Mouse (Mus musculus): ENCODE measurements around the gene Efna2. TPM values are rescaled to one million over a fixed set of nuclear protein-coding genes. Genes with fewer than 3 reads are reported as not detected.

Efna2 gene
- polyA plus RNA-seq (2014; fragmentation: Nextera tagmentation; extraction: Ambion mirVana) = 78.1 and 91.7 TPM in 2 replicates

DNA sequence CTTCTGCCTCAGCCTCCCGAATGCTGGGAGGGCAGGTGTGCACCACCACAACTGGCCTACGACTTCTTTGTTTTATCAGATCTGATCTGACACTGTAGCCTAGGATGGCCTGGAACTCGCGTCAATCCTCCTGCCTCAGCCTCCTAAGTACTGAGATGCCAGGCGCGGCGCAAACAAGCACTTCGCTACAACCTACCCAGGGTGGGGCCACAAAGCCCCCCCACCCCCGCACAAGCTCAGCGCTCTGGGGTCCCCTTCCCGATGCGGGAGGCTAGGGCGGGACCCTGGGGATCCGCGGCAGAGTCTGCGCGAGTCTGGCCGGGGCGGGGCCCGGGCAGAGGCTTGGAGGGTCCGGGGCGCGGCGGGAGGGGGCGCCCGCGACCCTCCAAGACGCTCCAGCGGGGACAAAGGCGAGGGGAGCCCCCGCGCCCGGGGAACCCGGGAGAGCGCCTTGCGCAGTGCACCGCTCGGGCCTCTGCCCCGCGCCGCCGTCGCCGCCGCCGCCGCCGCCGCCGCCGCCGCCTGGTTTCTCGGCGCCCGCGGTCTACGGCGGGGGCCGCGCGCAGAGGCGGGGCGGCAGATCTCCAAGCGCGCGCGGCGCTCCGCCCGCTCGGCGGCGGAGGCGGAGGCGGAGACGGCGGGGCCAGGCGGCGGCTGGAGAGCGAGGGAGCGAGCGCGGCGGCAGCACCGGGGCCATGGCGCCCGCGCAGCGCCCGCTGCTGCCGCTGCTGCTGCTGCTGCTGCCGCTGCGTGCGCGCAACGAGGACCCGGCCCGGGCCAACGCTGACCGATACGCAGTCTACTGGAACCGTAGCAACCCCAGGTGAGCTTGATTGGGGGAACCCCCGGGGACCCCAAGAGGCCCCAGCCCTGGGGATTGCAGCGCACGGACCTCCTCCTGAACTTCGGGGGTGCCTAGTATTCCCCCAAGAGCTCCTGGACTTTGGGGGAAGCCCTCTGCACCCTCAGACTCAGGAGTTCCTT is at the start of gene Efna2:
Gene Efna2 (plus strand): TSS at position 415 of the 984 bp plus-strand sequence.
- H3K27ac ChIP-seq (ENCODE audit: low read depth, low read length) = peak within 1 kb of the TSS; percentile 74
- H3K36me3 ChIP-seq (ENCODE audit: control insufficient read depth, insufficient read depth, low read length) = peaks cover 4% of the 10 kb centered on the region; the same call in 1 of the 2 replicates
- peaks cover 42% of the 10 kb centered on the region for H3K4me1 ChIP-seq (ENCODE audit: control insufficient read depth, insufficient read depth, low read length)
- DNase-seq (ENCODE audit: low spot score, missing footprints) (peak; percentile 96), ATAC-seq (ENCODE audit: low FRiP score) (peak; percentile 83)
- no peaks in the 10 kb centered on the region; the same call in 1 of the 2 replicates for H3K27me3 ChIP-seq (ENCODE audit: control insufficient read depth, insufficient read depth, low read length)
- H3K9me3 ChIP-seq (ENCODE audit: control insufficient read depth, low read length) = no peaks in the 10 kb centered on the region
- H3K4me2 ChIP-seq = peak within 1 kb of the TSS; percentile 83
- 2% methylated on average over 63 of the region's 106 CpGs for WGBS
- H3K9ac ChIP-seq (ENCODE audit: low read length) = peak within 1 kb of the TSS; percentile 97
- H3K4me3 ChIP-seq (ENCODE audit: low read depth, low read length) = peak within 1 kb of the TSS; percentile 76

GRCm38 (mm10) chr10:80129846-80130245 is 49.4 kb upstream of the Efna2 start:
- no peaks in the 10 kb centered on the region for H3K9me3 ChIP-seq (ENCODE audit: control insufficient read depth, low read length)
- H3K9ac ChIP-seq (ENCODE audit: low read length) = no peak overlapping the region
- H3K4me2 ChIP-seq = no peak overlapping the region
- DNase-seq (ENCODE audit: low spot score, missing footprints) (no peak), ATAC-seq (ENCODE audit: low FRiP score) (no peak)
- peaks cover 13% of the 10 kb centered on the region for H3K4me1 ChIP-seq (ENCODE audit: control insufficient read depth, insufficient read depth, low read length)
- H3K27ac ChIP-seq (ENCODE audit: low read depth, low read length) = no peak overlapping the region
- 96% methylated on average over 9 of the region's 9 CpGs for WGBS
- H3K36me3 ChIP-seq (ENCODE audit: control insufficient read depth, insufficient read depth, low read length) = peaks cover 27% of the 10 kb centered on the region
- 0 out of 2 replicates have a peak, but pooled peaks cover 2% of the 10 kb centered on the region for H3K27me3 ChIP-seq (ENCODE audit: control insufficient read depth, insufficient read depth, low read length)
- H3K4me3 ChIP-seq (ENCODE audit: low read depth, low read length) = no peak overlapping the region

DNA sequence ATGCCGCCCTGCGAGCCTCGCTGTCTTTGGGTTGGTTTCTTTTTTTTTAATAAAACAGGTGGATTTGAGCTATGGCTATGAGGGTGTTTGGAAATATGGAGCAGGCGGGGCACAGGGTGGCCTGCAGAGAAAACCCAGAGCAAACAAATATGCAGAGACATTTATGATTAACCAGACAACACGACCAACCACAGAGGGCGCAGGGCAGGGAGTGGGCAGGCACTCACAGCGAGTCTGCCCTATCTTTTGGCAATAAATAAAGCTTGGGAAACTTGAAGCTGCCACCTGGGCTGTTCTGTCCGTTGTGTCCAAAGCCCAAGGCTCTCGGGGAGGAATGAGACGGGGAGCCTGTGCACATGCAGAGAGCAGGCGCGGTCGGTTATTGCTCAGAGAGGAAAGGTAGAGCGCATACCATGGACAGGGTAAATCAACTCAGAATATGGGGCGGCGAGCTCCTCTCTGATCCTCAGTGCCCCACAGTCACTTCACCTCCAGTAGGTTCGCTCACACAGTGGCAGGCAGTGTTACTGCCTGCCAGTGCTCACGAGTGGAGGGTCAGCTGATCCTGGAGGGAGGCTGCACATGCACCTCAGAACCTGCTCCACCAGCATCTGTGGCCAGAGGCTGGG is 48.8 kb upstream of the Efna2 start:
- Histone ChIP-seq H3K4me1 (ENCODE audit: control insufficient read depth, insufficient read depth, low read length) (peaks cover 13% of the 10 kb centered on the region), H3K27me3 (ENCODE audit: control insufficient read depth, insufficient read depth, low read length) (peaks cover 2% of the 10 kb centered on the region; the same call in 1 of the 2 replicates), H3K4me2 (no peak overlapping the region), H3K9me3 (ENCODE audit: control insufficient read depth, low read length) (no peaks in the 10 kb centered on the region), H3K9ac (ENCODE audit: low read length) (no peak overlapping the region), H3K27ac (ENCODE audit: low read depth, low read length) (no peak overlapping the region), H3K36me3 (ENCODE audit: control insufficient read depth, insufficient read depth, low read length) (peaks cover 27% of the 10 kb centered on the region), H3K4me3 (ENCODE audit: low read depth, low read length) (no peak overlapping the region)
- no peak for ATAC-seq (ENCODE audit: low FRiP score)
- peak; percentile 71 for DNase-seq (ENCODE audit: low spot score, missing footprints)
- 87% methylated on average over 18 of the region's 18 CpGs for WGBS

- peaks cover 11% of the 10 kb centered on the region for H3K27me3 ChIP-seq (ENCODE audit: control insufficient read depth, insufficient read depth, low read length)
- peaks cover 14% of the 10 kb centered on the region for H3K4me1 ChIP-seq (ENCODE audit: control insufficient read depth, insufficient read depth, low read length)
- H3K36me3 ChIP-seq (ENCODE audit: control insufficient read depth, insufficient read depth, low read length) = peaks cover 27% of the 10 kb centered on the region
- H3K4me2 ChIP-seq = peak overlapping the region; percentile 28
- 14% methylated on average over 55 of the region's 55 CpGs for WGBS
- ATAC-seq (ENCODE audit: low FRiP score) (peak; percentile 50; the same call in 1 of the 2 replicates), DNase-seq (ENCODE audit: low spot score, missing footprints) (peak; percentile 94)
- H3K9ac ChIP-seq (ENCODE audit: low read length) = peak overlapping the region; percentile 44; the same call in 1 of the 2 replicates
- H3K9me3 ChIP-seq (ENCODE audit: control insufficient read depth, low read length) = no peaks in the 10 kb centered on the region
- H3K4me3 ChIP-seq (ENCODE audit: low read depth, low read length) = 0 out of 2 replicates have a peak overlapping the region, but pooled peaks have one; percentile 3
- no peak overlapping the region for H3K27ac ChIP-seq (ENCODE audit: low read depth, low read length)
These were observed 47.8 kb upstream of the Efna2 start for GRCm38 (mm10) chr10:80131316-80131951.

- ATAC-seq (ENCODE audit: low FRiP score) (peak; percentile 12; the same call in 1 of the 2 replicates), DNase-seq (ENCODE audit: low spot score, missing footprints) (peak; percentile 92)
- Histone ChIP-seq H3K9me3 (ENCODE audit: control insufficient read depth, low read length) (no peaks in the 10 kb centered on the region), H3K9ac (ENCODE audit: low read length) (peak overlapping the region; percentile 44; the same call in 1 of the 2 replicates), H3K4me2 (peak overlapping the region; percentile 28), H3K36me3 (ENCODE audit: control insufficient read depth, insufficient read depth, low read length) (peaks cover 26% of the 10 kb centered on the region), H3K4me3 (ENCODE audit: low read depth, low read length) (0 out of 2 replicates have a peak overlapping the region, but pooled peaks have one; percentile 3), H3K27ac (ENCODE audit: low read depth, low read length) (no peak overlapping the region), H3K27me3 (ENCODE audit: control insufficient read depth, insufficient read depth, low read length) (peaks cover 16% of the 10 kb centered on the region), H3K4me1 (ENCODE audit: control insufficient read depth, insufficient read depth, low read length) (peaks cover 19% of the 10 kb centered on the region)
- 31% methylated on average over 27 of the region's 27 CpGs for WGBS
These were observed 47.3 kb upstream of the Efna2 start for GRCm38 (mm10) chr10:80131952-80132350.

GRCm38 (mm10) chr10:80133226-80133849 is 45.9 kb upstream of the Efna2 start:
- DNase-seq (ENCODE audit: low spot score, missing footprints) (peak; percentile 84), ATAC-seq (ENCODE audit: low FRiP score) (no peak)
- H3K4me3 ChIP-seq (ENCODE audit: low read depth, low read length) = no peak overlapping the region
- H3K4me2 ChIP-seq = no peak overlapping the region
- peaks cover 33% of the 10 kb centered on the region for H3K4me1 ChIP-seq (ENCODE audit: control insufficient read depth, insufficient read depth, low read length)
- peaks cover 14% of the 10 kb centered on the region for H3K36me3 ChIP-seq (ENCODE audit: control insufficient read depth, insufficient read depth, low read length)
- H3K9ac ChIP-seq (ENCODE audit: low read length) = no peak overlapping the region
- 85% methylated on average over 7 of the region's 8 CpGs for WGBS
- no peak overlapping the region for H3K27ac ChIP-seq (ENCODE audit: low read depth, low read length)
- H3K9me3 ChIP-seq (ENCODE audit: control insufficient read depth, low read length) = no peaks in the 10 kb centered on the region
- peaks cover 20% of the 10 kb centered on the region for H3K27me3 ChIP-seq (ENCODE audit: control insufficient read depth, insufficient read depth, low read length)

DNA sequence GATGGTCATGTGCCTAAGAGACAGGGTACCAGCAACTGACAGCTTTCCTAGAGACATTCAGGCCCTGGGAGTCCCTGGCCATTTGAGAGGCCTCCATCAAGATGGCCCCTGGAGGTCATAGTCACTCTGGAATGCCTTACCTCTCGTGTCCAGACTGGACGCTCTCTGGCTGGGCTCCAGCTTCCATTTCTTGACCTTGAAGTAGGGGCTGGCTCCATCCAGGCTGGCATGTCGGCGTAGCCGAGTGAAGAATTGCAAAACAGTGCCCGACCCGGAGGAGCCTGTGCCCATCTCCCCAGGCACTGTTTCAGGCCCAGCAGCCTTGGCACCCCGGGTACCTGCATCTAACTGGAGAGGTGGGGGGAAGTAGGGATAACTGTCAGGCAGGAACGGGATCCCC is 44.9 kb upstream of the Efna2 start:
- Histone ChIP-seq H3K27me3 (ENCODE audit: control insufficient read depth, insufficient read depth, low read length) (peaks cover 23% of the 10 kb centered on the region), H3K9me3 (ENCODE audit: control insufficient read depth, low read length) (no peaks in the 10 kb centered on the region), H3K36me3 (ENCODE audit: control insufficient read depth, insufficient read depth, low read length) (peaks cover 11% of the 10 kb centered on the region), H3K4me2 (no peak overlapping the region), H3K4me1 (ENCODE audit: control insufficient read depth, insufficient read depth, low read length) (peaks cover 40% of the 10 kb centered on the region), H3K4me3 (ENCODE audit: low read depth, low read length) (no peak overlapping the region), H3K9ac (ENCODE audit: low read length) (no peak overlapping the region), H3K27ac (ENCODE audit: low read depth, low read length) (no peak overlapping the region)
- WGBS = 92% methylated on average over 9 of the region's 9 CpGs
- ATAC-seq (ENCODE audit: low FRiP score) (no peak), DNase-seq (ENCODE audit: low spot score, missing footprints) (no peak)

DNA sequence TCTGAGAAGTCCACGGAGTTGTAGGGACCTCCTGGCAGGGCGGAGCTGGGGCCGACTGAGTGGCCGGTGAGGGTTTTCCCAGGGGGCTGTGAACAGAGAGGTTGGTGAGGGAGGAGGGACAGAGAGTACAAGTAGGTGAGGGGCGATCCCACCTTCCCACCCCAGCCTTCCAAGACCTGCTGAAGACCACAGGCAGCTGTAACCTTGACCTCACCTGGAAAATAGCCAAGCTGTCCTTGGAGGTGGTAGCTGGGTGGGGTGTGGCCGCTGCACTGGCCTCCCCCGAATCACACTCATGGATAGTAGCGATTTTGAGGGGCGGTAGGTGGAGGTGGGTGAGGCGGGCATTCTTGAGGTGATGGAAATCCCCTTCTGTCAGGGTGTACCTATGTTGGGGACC is 44.1 kb upstream of the Efna2 start:
- Histone ChIP-seq H3K9ac (ENCODE audit: low read length) (no peak overlapping the region), H3K4me1 (ENCODE audit: control insufficient read depth, insufficient read depth, low read length) (peaks cover 41% of the 10 kb centered on the region), H3K4me2 (no peak overlapping the region), H3K36me3 (ENCODE audit: control insufficient read depth, insufficient read depth, low read length) (peaks cover 4% of the 10 kb centered on the region; the same call in 1 of the 2 replicates), H3K4me3 (ENCODE audit: low read depth, low read length) (no peak overlapping the region), H3K27ac (ENCODE audit: low read depth, low read length) (no peak overlapping the region), H3K27me3 (ENCODE audit: control insufficient read depth, insufficient read depth, low read length) (peaks cover 23% of the 10 kb centered on the region), H3K9me3 (ENCODE audit: control insufficient read depth, low read length) (no peaks in the 10 kb centered on the region)
- ATAC-seq (ENCODE audit: low FRiP score) (no peak), DNase-seq (ENCODE audit: low spot score, missing footprints) (no peak)
- 92% methylated on average over 10 of the region's 10 CpGs for WGBS
